Mouse (Mus musculus): ENCODE results near the gene Ntm.

Gene Ntm

DNA sequence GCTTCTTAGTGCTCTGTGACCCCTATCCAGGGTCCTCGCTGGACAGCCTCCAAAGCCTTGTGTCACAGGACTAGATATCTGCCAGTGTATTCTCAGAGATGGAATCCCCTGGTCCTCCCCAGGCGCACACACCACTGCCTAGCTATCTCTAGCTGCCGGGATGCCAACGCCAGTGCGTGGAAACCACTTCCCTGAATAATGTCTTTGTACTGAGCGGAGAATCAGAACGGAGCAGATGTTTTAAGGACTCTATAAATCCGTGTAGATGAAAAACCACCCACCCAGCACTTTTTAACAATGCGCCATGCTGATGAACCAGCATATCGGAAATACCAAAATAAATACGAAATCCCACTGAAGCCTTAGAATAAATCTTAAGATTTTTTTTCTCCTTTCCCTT is 384.7 kb downstream of the Ntm start:
- no peak for DNase-seq (ENCODE audit: low spot score)

- DNase-seq (ENCODE audit: low spot score): no peak
Observed at GRCm38 (mm10) chr9:29576051-29576533, 386.8 kb downstream of the Ntm start.

- no peak for DNase-seq (ENCODE audit: low spot score)
Observed at GRCm38 (mm10) chr9:29574548-29574947, 388.4 kb downstream of the Ntm start.

DNA sequence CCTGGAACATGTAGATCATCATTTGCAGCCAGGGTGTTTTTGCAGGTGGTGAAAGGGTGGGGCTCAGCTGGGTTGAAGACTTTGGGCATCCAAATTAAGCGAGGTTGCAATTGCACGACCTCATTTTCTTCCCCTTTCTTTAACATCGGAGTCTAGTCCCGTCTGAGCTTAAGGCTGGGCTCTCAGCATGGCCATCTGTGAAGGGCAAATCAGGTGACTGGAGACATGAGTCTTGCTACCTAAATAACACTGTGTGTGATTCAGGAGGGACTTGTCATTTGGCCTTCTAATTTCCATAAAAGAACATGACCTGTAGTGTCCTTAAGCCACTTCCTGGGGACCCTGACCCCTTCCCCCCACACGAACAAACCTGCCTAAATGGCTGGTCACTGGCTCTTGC is 394.4 kb downstream of the Ntm start:
- no peak for DNase-seq (ENCODE audit: low spot score)

DNA sequence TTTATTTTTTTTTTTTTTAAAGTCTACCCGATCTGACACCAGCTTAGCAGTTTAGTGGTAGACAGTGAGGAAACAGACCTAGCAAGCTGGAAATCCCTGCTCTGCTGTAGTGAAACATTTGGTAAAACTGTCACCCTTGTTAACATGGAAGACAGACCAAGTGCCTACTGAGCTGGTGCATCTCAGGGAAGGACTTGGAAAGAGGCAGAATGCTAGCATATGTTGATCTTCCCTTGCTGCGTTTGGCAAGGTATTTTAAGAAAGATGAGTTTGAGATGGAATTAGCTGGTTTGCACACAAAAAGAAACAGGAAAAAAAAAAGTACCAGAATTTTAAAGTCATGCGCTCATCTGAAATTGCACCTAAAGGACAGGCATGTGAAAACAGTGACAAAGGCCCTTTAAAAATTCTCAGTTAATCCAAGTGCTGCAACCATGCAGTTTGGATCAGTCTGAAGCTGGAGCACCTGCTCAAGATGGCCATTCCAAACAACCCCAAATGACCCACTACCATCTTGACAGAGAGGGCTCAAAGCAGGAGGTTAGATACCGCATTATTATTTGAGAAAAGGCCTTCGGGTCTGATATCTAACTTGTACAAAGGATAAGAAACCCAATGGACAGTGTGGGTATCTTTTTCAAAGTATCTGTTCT is 400.4 kb downstream of the Ntm start:
- DNase-seq (ENCODE audit: low spot score): no peak

DNA sequence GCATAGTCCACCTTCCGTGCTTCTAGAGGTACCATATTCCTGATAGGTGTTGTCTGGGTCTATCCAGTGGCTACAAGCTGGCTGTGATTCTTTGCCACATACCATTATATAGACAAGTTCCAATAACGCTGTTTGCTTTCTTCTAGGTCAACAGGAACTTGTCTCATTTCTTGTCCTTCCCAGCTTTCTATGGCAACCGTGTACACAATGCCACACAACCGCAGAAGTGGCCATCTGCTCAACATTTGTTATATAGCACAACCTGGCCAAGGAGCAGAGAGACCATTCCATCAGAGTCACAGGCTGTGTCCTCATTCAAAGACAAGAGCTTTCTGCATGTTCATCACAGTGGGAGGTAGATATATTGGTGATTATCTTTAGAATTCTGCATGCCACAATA is 404.0 kb downstream of the Ntm start:
- no peak for DNase-seq (ENCODE audit: low spot score)

GRCm38 (mm10) chr9:29550582-29550981 is 412.4 kb downstream of the Ntm start:
- no peak for DNase-seq (ENCODE audit: low spot score)

GRCm38 (mm10) chr9:29550107-29550506 is 412.8 kb downstream of the Ntm start:
- no peak for DNase-seq (ENCODE audit: low spot score)

- DNase-seq (ENCODE audit: low spot score): no peak
Observed at GRCm38 (mm10) chr9:29536415-29536814, 426.5 kb downstream of the Ntm start.

DNA sequence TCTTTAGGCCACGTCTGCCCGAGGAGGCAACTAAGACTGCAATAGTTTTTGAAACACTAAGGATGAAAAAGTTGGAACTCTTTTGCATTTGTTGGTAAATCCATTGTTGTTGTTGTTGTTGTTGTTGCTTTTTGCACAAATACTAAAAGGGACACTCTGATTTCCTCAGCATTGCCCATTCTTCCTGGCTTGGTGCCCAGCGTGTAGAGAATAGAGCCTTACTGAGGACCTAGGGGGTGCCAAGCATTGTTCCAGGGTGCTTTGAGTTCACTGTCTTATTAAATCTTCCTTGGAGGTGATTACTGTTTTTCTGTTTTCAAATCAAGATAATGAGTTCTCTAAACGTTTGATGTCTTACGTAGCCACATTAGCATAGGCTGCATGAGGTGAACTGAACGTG is 428.2 kb downstream of the Ntm start:
- DNase-seq (ENCODE audit: low spot score): no peak

GRCm38 (mm10) chr9:29534304-29534703 is 428.6 kb downstream of the Ntm start:
- no peak for DNase-seq (ENCODE audit: low spot score)

- no peak for DNase-seq (ENCODE audit: low spot score)
Observed at GRCm38 (mm10) chr9:29533556-29533955, 429.4 kb downstream of the Ntm start.

DNA sequence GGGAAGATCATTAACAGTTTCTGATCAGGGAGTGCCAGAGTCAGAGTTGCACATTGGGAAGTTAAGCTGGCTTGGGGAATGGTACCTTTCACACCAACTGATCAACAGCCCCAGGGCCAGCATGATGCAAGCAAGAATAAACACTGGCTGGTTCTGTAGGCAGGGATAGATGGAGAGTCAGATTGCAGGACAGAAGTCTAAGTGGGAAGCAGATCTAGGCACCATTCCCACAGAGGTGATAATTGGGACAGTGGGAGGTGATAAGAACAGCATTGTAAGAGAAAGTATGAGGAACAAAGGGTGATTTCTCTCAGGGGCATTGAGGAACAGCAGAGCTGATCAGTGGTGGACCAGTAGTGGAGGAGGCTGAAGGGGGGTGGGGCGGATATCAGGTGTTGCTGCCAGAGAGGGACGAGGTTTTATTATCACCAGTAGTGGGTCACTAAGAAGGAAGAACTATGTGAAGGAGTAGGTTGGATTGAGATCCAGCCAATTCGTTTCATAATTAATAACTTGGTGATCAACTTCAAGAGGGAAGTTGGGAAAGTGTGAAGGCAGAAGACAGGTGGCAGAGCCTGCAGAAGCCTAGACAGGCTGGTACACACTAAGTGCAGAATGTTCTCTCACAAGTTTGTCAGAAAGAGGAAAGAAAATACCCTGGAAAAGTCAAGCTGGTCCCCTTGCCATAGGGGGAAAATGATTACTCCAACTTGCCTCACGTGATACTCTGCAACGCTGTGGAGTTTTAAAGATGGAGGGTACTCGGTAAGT is 431.6 kb downstream of the Ntm start:
- DNase-seq (ENCODE audit: low spot score): no peak

DNA sequence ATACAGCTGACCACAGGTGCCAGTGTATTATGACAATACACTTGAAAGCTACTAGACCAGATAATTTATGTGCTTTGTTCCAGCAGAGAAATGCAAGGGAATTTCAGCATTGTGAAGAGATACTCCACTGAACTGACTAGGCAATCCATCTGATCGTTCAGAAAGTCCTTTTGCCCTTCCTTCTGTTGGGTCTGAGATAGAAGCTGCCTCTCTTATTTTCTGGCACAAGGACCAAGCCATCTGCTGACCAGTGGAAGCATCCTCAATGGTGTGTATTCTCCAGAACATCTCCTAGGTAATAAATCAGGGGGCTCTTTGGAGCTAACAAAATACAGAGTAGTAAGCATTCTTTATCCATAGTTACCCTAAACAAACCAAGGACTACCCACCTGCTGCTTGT is 438.8 kb downstream of the Ntm start:
- DNase-seq (ENCODE audit: low spot score): no peak

GRCm38 (mm10) chr9:29523221-29523620 is 439.7 kb downstream of the Ntm start:
- DNase-seq (ENCODE audit: low spot score): no peak

GRCm38 (mm10) chr9:29519181-29519580 is 443.8 kb downstream of the Ntm start:
- no peak for DNase-seq (ENCODE audit: low spot score)

DNA sequence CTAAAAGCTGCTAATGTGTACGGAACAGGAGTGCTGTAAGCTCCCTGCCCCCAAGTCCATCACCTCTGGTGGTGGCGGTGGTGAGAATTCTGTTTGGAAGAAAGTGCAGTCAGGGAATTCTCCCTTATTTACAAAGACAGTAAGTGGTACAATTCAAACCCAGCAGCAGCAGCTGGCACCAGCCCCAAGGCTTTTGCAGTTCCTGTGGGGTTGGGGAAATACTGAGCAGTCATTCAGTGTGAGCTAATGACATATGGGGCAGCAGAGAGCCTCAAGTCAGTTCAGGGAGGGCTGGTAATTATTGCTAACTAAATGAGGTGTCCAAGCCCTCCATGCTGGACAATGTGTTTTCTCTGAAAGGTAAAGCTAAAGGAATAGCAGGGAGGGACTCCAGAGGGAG is 446.3 kb downstream of the Ntm start:
- no peak for DNase-seq (ENCODE audit: low spot score)

DNA sequence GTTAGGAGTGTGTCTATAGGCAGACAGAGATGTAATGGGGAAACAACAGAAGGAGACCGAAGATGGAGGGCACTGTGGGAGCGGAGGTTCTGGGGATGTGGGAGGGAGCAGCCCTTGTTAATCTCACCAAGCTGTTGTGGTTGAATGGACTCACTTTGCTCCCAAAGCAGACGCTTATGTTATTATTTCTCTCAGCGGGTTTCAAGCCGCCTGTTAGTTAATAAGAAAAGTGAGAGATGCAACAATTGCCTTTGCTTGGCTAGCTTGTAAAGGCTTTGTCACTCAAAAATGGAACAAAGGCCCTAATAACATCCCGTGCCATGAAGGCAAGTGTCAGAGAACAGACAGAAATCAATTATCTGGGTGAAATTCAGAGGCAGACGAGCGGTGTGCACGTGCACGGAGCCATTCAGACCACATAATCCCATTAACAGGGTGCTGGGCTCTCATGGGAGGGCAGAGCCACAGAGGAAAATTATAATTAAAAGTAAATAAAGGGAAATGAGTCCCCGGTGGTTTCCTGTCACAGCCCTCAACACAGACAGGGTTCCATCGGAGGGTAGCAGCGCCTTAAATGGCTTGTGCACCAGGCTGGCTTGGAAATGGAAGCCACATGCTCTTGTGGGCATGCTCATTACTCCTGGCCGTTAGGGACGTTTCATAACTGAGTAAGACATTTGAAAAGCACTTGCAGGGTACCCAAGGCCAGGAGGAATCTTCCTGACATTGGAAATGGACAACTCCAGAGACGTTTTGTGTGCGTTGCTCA is 448.2 kb downstream of the Ntm start:
- no peak for DNase-seq (ENCODE audit: low spot score)

- no peak for DNase-seq (ENCODE audit: low spot score)
Observed at GRCm38 (mm10) chr9:29496002-29496401, 466.9 kb downstream of the Ntm start.

DNA sequence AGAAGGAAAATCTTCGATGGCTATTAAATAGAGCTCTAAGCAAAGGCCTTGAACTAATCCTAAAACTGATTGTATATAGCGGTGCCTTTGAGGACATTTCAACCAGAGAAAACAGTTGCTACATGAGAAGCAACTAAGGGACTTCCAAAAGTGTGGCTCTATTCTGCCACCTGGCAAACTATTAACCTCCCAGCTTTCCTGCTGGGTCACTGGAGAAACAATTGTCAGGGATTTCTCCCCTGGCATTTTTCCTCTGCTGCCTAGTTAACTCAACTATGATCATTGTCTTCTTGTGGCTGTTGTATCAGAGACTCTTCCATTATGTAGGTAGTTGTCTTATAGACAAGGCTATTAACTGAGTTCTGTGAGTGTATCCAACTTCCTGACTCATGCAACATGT is 480.7 kb downstream of the Ntm start:
- DNase-seq (ENCODE audit: low spot score): no peak

DNA sequence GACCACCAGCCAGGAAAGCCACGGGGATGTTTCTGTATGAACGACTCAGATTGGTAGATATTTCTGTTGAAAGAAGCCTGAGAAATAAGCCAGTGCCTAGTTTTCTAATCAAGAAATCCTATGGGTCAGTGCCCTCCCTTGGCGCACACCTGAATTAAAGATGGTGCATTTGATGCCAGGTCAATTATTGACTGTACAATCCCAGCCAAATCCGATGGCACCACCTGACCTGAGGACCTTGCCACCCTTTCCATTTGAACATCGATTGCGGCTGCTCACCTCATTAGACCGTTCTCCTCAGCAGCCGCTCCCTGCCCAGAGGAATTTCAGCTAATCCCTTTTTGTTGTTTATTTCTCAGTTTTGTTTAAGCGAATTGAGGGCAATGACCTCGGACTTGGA is 483.9 kb downstream of the Ntm start:
- no peak for DNase-seq (ENCODE audit: low spot score)

- DNase-seq (ENCODE audit: low spot score): no peak
Observed at GRCm38 (mm10) chr9:29477219-29477618, 485.7 kb downstream of the Ntm start.

- no peak for DNase-seq (ENCODE audit: low spot score)
Observed at GRCm38 (mm10) chr9:29473418-29473817, 489.5 kb downstream of the Ntm start.

All from layer of hippocampus, adult 9-10 months (tissue).